Mouse (Mus musculus) c-Kit-positive CD71-negative TER-119-negative erythroid progenitor cells, embryonic 14.5 days (primary cell): Measurements from ENCODE around the gene Cdon.
"Not testable (repeated sequence)": the region's sequence is repeated elsewhere in the genome, so short reads cannot be mapped to it uniquely, and the experiment has no call there.

ENCODE experiments used
- DNase-seq: peaks from one replicate; pipeline ENCODE4 v3.0.0-alpha.2; 2013; ENCODE audit warnings: low read depth

Gene Cdon

GRCm38 (mm10) chr9:35420805-35421719 lies at the start of gene Cdon:
TSS of gene Cdon (plus strand) at chr9:35421128.
- DNase-seq, result peak; percentile 56

GRCm38 (mm10) chr9:35372324-35373101 lies 48.4 kb upstream of the Cdon start:
- no peak for DNase-seq

- DNase-seq, result no peak
These were observed 43.0 kb upstream of the Cdon start for GRCm38 (mm10) chr9:35377916-35378315.

GRCm38 (mm10) chr9:35378991-35379390 lies 41.9 kb upstream of the Cdon start:
- DNase-seq, result no peak

- no peak for DNase-seq
These were observed 21.0 kb upstream of the Cdon start for GRCm38 (mm10) chr9:35399896-35400295.

GRCm38 (mm10) chr9:35400398-35400797 lies 20.5 kb upstream of the Cdon start:
- DNase-seq, result no peak

GRCm38 (mm10) chr9:35400831-35401230 lies 20.1 kb upstream of the Cdon start:
- DNase-seq, result no peak

- DNase-seq, result no peak
These were observed 18.3 kb upstream of the Cdon start for GRCm38 (mm10) chr9:35402584-35402991.

GRCm38 (mm10) chr9:35403490-35403889 lies 17.4 kb upstream of the Cdon start:
- DNase-seq, result no peak

GRCm38 (mm10) chr9:35405038-35405905 lies 15.7 kb upstream of the Cdon start:
- no peak for DNase-seq

GRCm38 (mm10) chr9:35411225-35411965 lies 9.5 kb upstream of the Cdon start:
- DNase-seq, result no peak

GRCm38 (mm10) chr9:35411975-35412374 lies 9.0 kb upstream of the Cdon start:
- no peak for DNase-seq

- no peak for DNase-seq
These were observed 855 bp downstream of the Cdon start for GRCm38 (mm10) chr9:35421730-35422235.

GRCm38 (mm10) chr9:35422405-35422941 lies 1.5 kb downstream of the Cdon start:
- DNase-seq, result no peak

GRCm38 (mm10) chr9:35423265-35423664 lies 2.3 kb downstream of the Cdon start:
- no peak for DNase-seq

GRCm38 (mm10) chr9:35424671-35425070 lies 3.7 kb downstream of the Cdon start:
- no peak for DNase-seq

GRCm38 (mm10) chr9:35430476-35430875 lies 9.5 kb downstream of the Cdon start:
- no peak for DNase-seq

GRCm38 (mm10) chr9:35431396-35431795 lies 10.5 kb downstream of the Cdon start:
- no peak for DNase-seq

- DNase-seq, result not testable (repeated sequence)
These were observed 11.9 kb downstream of the Cdon start for GRCm38 (mm10) chr9:35432717-35433297.

- no peak for DNase-seq
These were observed 13.4 kb downstream of the Cdon start for GRCm38 (mm10) chr9:35434340-35434739.
